Comparison of ENCODE assay signal across 30 mouse cellular contexts in genomic region chr10:13572410-13572809, GRCm38 (mm10). TPM values are rescaled to one million over a fixed set of nuclear protein-coding genes. Genes with fewer than 3 reads are reported as not detected.
DNase-seq lines count a peak whose midpoint lies in the region; ATAC-seq and TF ChIP-seq lines count a peak whose summit lies in the region.
"Had no signal": no experiment of that assay in that cellular context is flagged by ENCODE, and none has a peak within 500 bp of the region (broad histone marks: within the 10 kb centered on the region; RNA-seq: fewer than 3 reads in every experiment).

No protein-coding gene starts in this region.

- 0 out of 2 replicates have a peak, but pooled peaks have one; percentile 16 for ATAC-seq in intestine, embryonic 14.5 days (replicated peaks; ENCODE audit: low FRiP score, low TSS enrichment, low read depth)
- no peak for ATAC-seq in intestine, embryonic 16.5 days
- ATAC-seq: activated CD4-positive, CD25-positive, alpha-beta regulatory T cell, adult 4 months; forebrain, embryonic 16.5 days; hindbrain, postnatal 0 days; inflammation-experienced regulatory T-cells, adult 6 months had no signal

- H3K9ac ChIP-seq in intestine, embryonic 14.5 days (ENCODE audit: low read length): no peak overlapping the region
- H3K9ac ChIP-seq in intestine, embryonic 16.5 days (ENCODE audit: low read depth, low read length): no peak overlapping the region
- H3K9ac ChIP-seq: embryonic facial prominence, embryonic 12.5 days; embryonic facial prominence, embryonic 15.5 days; forebrain, embryonic 12.5 days; heart, embryonic 12.5 days; heart, embryonic 15.5 days; hindbrain, embryonic 14.5 days had no signal

- no peaks in the 10 kb centered on the region for H3K9me3 ChIP-seq in intestine, embryonic 14.5 days (ENCODE audit: control insufficient read depth, low read length)
- H3K9me3 ChIP-seq in intestine, embryonic 16.5 days (ENCODE audit: control insufficient read depth, low read length): no peaks in the 10 kb centered on the region
- H3K9me3 ChIP-seq: embryonic facial prominence, embryonic 12.5 days; embryonic facial prominence, embryonic 15.5 days; forebrain, embryonic 12.5 days; heart, embryonic 12.5 days; heart, embryonic 15.5 days; hindbrain, embryonic 10.5 days had no signal

- H3K4me2 ChIP-seq in intestine, embryonic 14.5 days (ENCODE audit: low read length): peak overlapping the region; percentile 18
- no peak overlapping the region for H3K4me2 ChIP-seq in intestine, embryonic 16.5 days (ENCODE audit: low read depth, low read length)
- H3K4me2 ChIP-seq: embryonic facial prominence, embryonic 12.5 days; embryonic facial prominence, embryonic 15.5 days; forebrain, embryonic 12.5 days; heart, embryonic 12.5 days; heart, embryonic 15.5 days; hindbrain, embryonic 14.5 days had no signal

- no peaks in the 10 kb centered on the region for H3K27me3 ChIP-seq in intestine, embryonic 14.5 days (replicated peaks; ENCODE audit: control insufficient read depth, insufficient read depth, low read length)
- H3K27me3 ChIP-seq in intestine, embryonic 16.5 days (replicated peaks; ENCODE audit: control insufficient read depth, insufficient read depth, low read length): no peaks in the 10 kb centered on the region
- H3K27me3 ChIP-seq: embryonic facial prominence, embryonic 12.5 days; heart, embryonic 12.5 days; heart, embryonic 15.5 days had no signal

- H3K36me3 ChIP-seq in intestine, embryonic 14.5 days (ENCODE audit: control insufficient read depth, insufficient read depth, low read length): no peaks in the 10 kb centered on the region
- H3K36me3 ChIP-seq in intestine, embryonic 16.5 days (ENCODE audit: control insufficient read depth, insufficient read depth, low read length): no peaks in the 10 kb centered on the region
- H3K36me3 ChIP-seq: embryonic facial prominence, embryonic 12.5 days; embryonic facial prominence, embryonic 15.5 days; forebrain, embryonic 12.5 days; heart, embryonic 12.5 days; heart, embryonic 15.5 days; hindbrain, embryonic 10.5 days had no signal

- no peak for DNase-seq in intestine, embryonic 14.5 days (ENCODE audit: low spot score)
- DNase-seq in right cerebral cortex, adult 2 months (ENCODE audit: low spot score in 2 of 2): peak; percentile 34 to 41
- no peak for DNase-seq in right cerebral cortex, postnatal 25 days
- DNase-seq in brain, adult 2 months (ENCODE audit: low read depth, low spot score): peak; percentile 68
- DNase-seq in kidney, postnatal 14 days: no peak
- no peak for DNase-seq in testis, postnatal 10 days (ENCODE audit: low spot score)
- DNase-seq: adrenal gland, postnatal 25 days; B cell, adult 2 months; cerebellum, adult 11 months; cerebellum, adult 2 months; cerebellum, adult 9-11 months; cerebellum, postnatal 25 days; gastrocnemius, postnatal 25 days; heart, adult 18-20 months; heart, postnatal 10 days; heart, postnatal 36 days had no signal

- no peak for TF ChIP-seq CTCF in olfactory bulb, adult 2 months (IDR thresholded peaks at IDR 0.05; ENCODE audit: insufficient read depth, low read depth, low read length)

- H3K27ac ChIP-seq in intestine, embryonic 14.5 days (ENCODE audit: low read depth): no peak overlapping the region
- H3K27ac ChIP-seq in intestine, embryonic 16.5 days (ENCODE audit: low read length): no peak overlapping the region
- peak overlapping the region; percentile 88 for H3K27ac ChIP-seq in olfactory bulb, adult 2 months (ENCODE audit: insufficient read depth, low read depth, low read length)
- H3K27ac ChIP-seq: embryonic facial prominence, embryonic 12.5 days; embryonic facial prominence, embryonic 15.5 days; forebrain, embryonic 12.5 days; heart, embryonic 15.5 days; hindbrain, embryonic 10.5 days; hindbrain, embryonic 14.5 days; hindbrain, postnatal 0 days had no signal

- 39% methylated on average over 6 of the region's 6 CpGs for WGBS in intestine, embryonic 14.5 days
- WGBS in intestine, embryonic 16.5 days: 55% methylated on average over 6 of the region's 6 CpGs
- 42% methylated on average over 6 of the region's 6 CpGs for WGBS in olfactory bulb, adult 2 months

- no peak overlapping the region for H3K4me3 ChIP-seq in intestine, embryonic 14.5 days (ENCODE audit: low read depth, low read length)
- H3K4me3 ChIP-seq in intestine, embryonic 16.5 days (ENCODE audit: low read length): no peak overlapping the region
- no peak overlapping the region for H3K4me3 ChIP-seq in olfactory bulb, adult 2 months (ENCODE audit: insufficient read depth, low read depth, low read length)
- H3K4me3 ChIP-seq: embryonic facial prominence, embryonic 12.5 days; embryonic facial prominence, embryonic 15.5 days; erythroblast, embryonic 14.5 days; forebrain, embryonic 12.5 days; heart, embryonic 12.5 days; heart, embryonic 15.5 days; hindbrain, embryonic 10.5 days had no signal

- TF ChIP-seq POLR2A in olfactory bulb, adult 2 months (IDR thresholded peaks at IDR 0.05; ENCODE audit: insufficient read depth, low read depth, low read length): no peak

- peaks cover 9% of the 10 kb centered on the region; the same call in 1 of the 2 replicates for H3K4me1 ChIP-seq in intestine, embryonic 14.5 days (replicated peaks; ENCODE audit: control insufficient read depth, insufficient read depth, low read length)
- 0 out of 2 replicates have a peak, but pooled peaks cover 4% of the 10 kb centered on the region for H3K4me1 ChIP-seq in intestine, embryonic 16.5 days (ENCODE audit: control insufficient read depth, insufficient read depth, low read length)
- peaks cover 22% of the 10 kb centered on the region for H3K4me1 ChIP-seq in olfactory bulb, adult 2 months (ENCODE audit: control insufficient read depth, insufficient read depth, low read length)

RNA-seq across cellular contexts. Expression of gene Pex3, which starts 19.5 kb away (rescaled TPM):
- polyA plus RNA-seq in intestine, embryonic 14.5 days (2014; fragmentation: Nextera tagmentation; extraction: Ambion mirVana): 25.1 and 25.3 TPM in 2 replicates
- polyA plus RNA-seq in intestine, embryonic 16.5 days (2015; fragmentation: Nextera tagmentation; extraction: Ambion mirVana): 20.9 and 22.4 TPM in 2 replicates
- polyA plus RNA-seq in olfactory bulb, adult 2 months (2012; ENCODE audit: insufficient read depth, insufficient read length, low replicate concordance, missing spikeins): not detected in 2 replicates

RNA-seq across cellular contexts. Expression of gene Adat2, which starts 19.7 kb away (rescaled TPM):
- polyA plus RNA-seq in intestine, embryonic 14.5 days (2014; fragmentation: Nextera tagmentation; extraction: Ambion mirVana): 5.8 and 6.5 TPM in 2 replicates
- 3.1 and 3.3 TPM in 2 replicates for polyA plus RNA-seq in intestine, embryonic 16.5 days (2015; fragmentation: Nextera tagmentation; extraction: Ambion mirVana)
- not detected in 2 replicates for polyA plus RNA-seq in olfactory bulb, adult 2 months (2012; ENCODE audit: insufficient read depth, insufficient read length, low replicate concordance, missing spikeins)

Comparison
In these comparisons a context has a peak if more than half of its experiments do, and no peak if none do; other contexts are left out.
1. DNase-seq: peak in right cerebral cortex, adult 2 months (2 of 2) and brain, adult 2 months (single experiment); none in intestine, embryonic 14.5 days (single experiment), right cerebral cortex, postnatal 25 days (single experiment), kidney, postnatal 14 days (single experiment) and testis, postnatal 10 days (single experiment).
2. RNA of gene Pex3, which starts 19.5 kb away (polyA plus RNA-seq): 25.1 to 25.3 TPM in intestine, embryonic 14.5 days and 20.9 to 22.4 TPM in intestine, embryonic 16.5 days; not detected in olfactory bulb, adult 2 months; every median in the first group is over 10 times any median in the second.